8 mouse cellular contexts compared by ENCODE assay signal in genomic region chr10:95940901-95941767, GRCm38 (mm10). TPM values are rescaled to one million over a fixed set of nuclear protein-coding genes. Genes with fewer than 3 reads are reported as not detected.
DNase-seq lines count a peak whose midpoint lies in the region; ATAC-seq and TF ChIP-seq lines count a peak whose summit lies in the region.

No protein-coding gene starts in this region.

- TF ChIP-seq CTCF in G1E (IDR thresholded peaks at IDR 0.05; ENCODE audit: low read depth, low read length): no peak

- no peaks in the 10 kb centered on the region for H3K27me3 ChIP-seq in kidney, embryonic 16.5 days (ENCODE audit: insufficient read depth, low read length)
- no peaks in the 10 kb centered on the region; the same call in 1 of the 2 replicates for H3K27me3 ChIP-seq in G1E (ENCODE audit: insufficient read depth, low read length)
- no peaks in the 10 kb centered on the region for H3K27me3 ChIP-seq in hindbrain, embryonic 15.5 days

- DNase-seq in kidney, postnatal 14 days: no peak
- DNase-seq in G1E (ENCODE audit: low spot score): peak; percentile 54
- DNase-seq in embryo, embryonic 10.5 days (ENCODE audit: low spot score): peak; percentile 27
- DNase-seq in mesoderm, embryonic 11.5 days (ENCODE audit: low read depth, low spot score): peak; percentile 7
- peak; percentile 27 to 51 for DNase-seq in thymus, postnatal 36 days
- no peak for DNase-seq in kidney, adult 11 months

- H3K4me1 ChIP-seq in kidney, embryonic 16.5 days (ENCODE audit: insufficient read depth, low read length): peaks cover 16% of the 10 kb centered on the region
- H3K4me1 ChIP-seq in G1E (ENCODE audit: insufficient read depth, low read depth, low read length): peaks cover 32% of the 10 kb centered on the region
- H3K4me1 ChIP-seq in hindbrain, embryonic 15.5 days (replicated peaks): peaks cover 25% of the 10 kb centered on the region

- ATAC-seq in kidney, embryonic 16.5 days (ENCODE audit: low FRiP score, low TSS enrichment): peak; percentile 82
- no peak for ATAC-seq in G1E (ENCODE audit: extremely low read depth, insufficient number of reproducible peaks, low FRiP score, poor library complexity, severe bottlenecking)
- ATAC-seq in hindbrain, embryonic 15.5 days (ENCODE audit: low FRiP score, low read depth): peak; percentile 82

- H3K9ac ChIP-seq in kidney, embryonic 16.5 days (replicated peaks; ENCODE audit: low read length): peak overlapping the region; percentile 89
- peak overlapping the region; percentile 78 for H3K9ac ChIP-seq in hindbrain, embryonic 15.5 days

- peak overlapping the region; percentile 93 for H3K27ac ChIP-seq in kidney, embryonic 16.5 days (ENCODE audit: low read length)
- H3K27ac ChIP-seq in hindbrain, embryonic 15.5 days (replicated peaks): peak overlapping the region; percentile 93

- WGBS in kidney, embryonic 16.5 days: 3% methylated on average over 54 of the region's 69 CpGs
- WGBS in hindbrain, embryonic 15.5 days: 5% methylated on average over 59 of the region's 69 CpGs

- H3K9me3 ChIP-seq in kidney, embryonic 16.5 days (ENCODE audit: low read length): no peaks in the 10 kb centered on the region
- H3K9me3 ChIP-seq in G1E (replicated peaks): peaks cover 2% of the 10 kb centered on the region; the same call in 1 of the 2 replicates
- H3K9me3 ChIP-seq in hindbrain, embryonic 15.5 days: no peaks in the 10 kb centered on the region

- no peaks in the 10 kb centered on the region for H3K36me3 ChIP-seq in kidney, embryonic 16.5 days (ENCODE audit: insufficient read depth, low read length)
- peaks cover 13% of the 10 kb centered on the region for H3K36me3 ChIP-seq in G1E (replicated peaks)
- H3K36me3 ChIP-seq in hindbrain, embryonic 15.5 days: no peaks in the 10 kb centered on the region

- peak overlapping the region; percentile 80 for H3K4me2 ChIP-seq in kidney, embryonic 16.5 days (replicated peaks; ENCODE audit: low read depth, low read length)
- H3K4me2 ChIP-seq in hindbrain, embryonic 15.5 days: peak overlapping the region; percentile 64

- peak overlapping the region; percentile 90 for H3K4me3 ChIP-seq in kidney, embryonic 16.5 days (ENCODE audit: low read length)
- H3K4me3 ChIP-seq in G1E (ENCODE audit: low read depth, low read length): peak overlapping the region; percentile 81
- H3K4me3 ChIP-seq in hindbrain, embryonic 15.5 days: peak overlapping the region; percentile 83

RNA-seq across cellular contexts. Expression of gene Eea1, which starts 0.7 kb away (rescaled TPM):
- polyA plus RNA-seq in kidney, embryonic 16.5 days (2015; fragmentation: Nextera tagmentation; extraction: Ambion mirVana): 14.4 and 15.8 TPM in 2 replicates
- total RNA-seq in G1E (2014; fragmentation: Nextera tagmentation) (31.6 and 34.8 TPM in 2 replicates), G1E (2017) (29.6 and 36.7 TPM in 2 replicates)
- polyA plus RNA-seq in G1E (2012): 4.6 and 4.9 TPM in 2 replicates
- polyA plus RNA-seq in hindbrain, embryonic 15.5 days (2015; fragmentation: Nextera tagmentation; extraction: Ambion mirVana): 20.2 and 21.9 TPM in 2 replicates

Comparison
In these comparisons a context has a peak if more than half of its experiments do, and no peak if none do; other contexts are left out.
1. DNase-seq: peak in G1E (single experiment), embryo, embryonic 10.5 days (single experiment), mesoderm, embryonic 11.5 days (single experiment) and thymus, postnatal 36 days (2 of 2); none in kidney, postnatal 14 days (single experiment) and kidney, adult 11 months (single experiment).
2. Peak in every context shown above with its lines, with median percentiles within 50 percentile points of each other: H3K4me3 ChIP-seq.